Mouse (Mus musculus) erythroblast, embryonic 14.5 days (primary cell): ENCODE data around the gene P2ry6.

ENCODE experiments used
- GATA1 ChIP-seq: IDR thresholded peaks from 2 replicates; pipeline ENCODE4 v1.6.1; 2012; ENCODE audit warnings: low read length, inconsistent platforms, mixed read lengths
- TAL1 ChIP-seq: IDR thresholded peaks from 3 replicates; pipeline ENCODE4 v1.6.1; 2012; ENCODE audit warnings: low read length, inconsistent platforms, mixed read lengths

- TF ChIP-seq GATA1 = no peak
- TF ChIP-seq TAL1 = no peak
Observed at GRCm38 (mm10) chr7:100927287-100928000, 47.0 kb downstream of the P2ry6 start.
